Mouse (Mus musculus): Measurements from ENCODE around the gene Eif4a1. TPM values are rescaled to one million over a fixed set of nuclear protein-coding genes. Genes with fewer than 3 reads are reported as not detected.

Eif4a1 gene
- total and polyA plus RNA-seq, 3 experiments: 1,622 to 2,161 (median 1,728) TPM

- Histone ChIP-seq H3K27ac (ENCODE audit: insufficient read depth, low read depth) (peak within 1 kb of the TSS; percentile 73), H3K9ac (ENCODE audit: insufficient read depth, low read depth) (peak within 1 kb of the TSS; percentile 94), H3K4me1 (ENCODE audit: control insufficient read depth in 1 of 2, insufficient read depth in 2 of 2) (peaks cover 0 to 50% of the 10 kb centered on the region in 2 experiments; a peak in 2 of 4 replicates), H3K4me2 (ENCODE audit: insufficient read depth, low read depth, poor library complexity, severe bottlenecking) (peak within 1 kb of the TSS; percentile 89), H3K4me3 (replicated peaks in 1 of 3; ENCODE audit: low read depth in 2 of 3, low read length in 2 of 3, poor library complexity in 1 of 3) (peak within 1 kb of the TSS; percentile 90 to 95 (median 90)), H3K79me2 (replicated peaks; ENCODE audit: control insufficient read depth, extremely low read depth, insufficient read depth, poor library complexity, severe bottlenecking) (peaks cover 44% of the 10 kb centered on the region), H3K27me3 (replicated peaks) (no peaks in the 10 kb centered on the region), H3K9me3 (replicated peaks; ENCODE audit: low read length) (no peaks in the 10 kb centered on the region), H3K36me3 (replicated peaks in 1 of 2; ENCODE audit: control insufficient read depth in 1 of 2, insufficient read depth in 1 of 2, low read length in 1 of 2) (peaks cover 1 to 15% of the 10 kb centered on the region in 2 experiments)
- TF ChIP-seq MAZ (IDR thresholded peaks at IDR 0.05; ENCODE audit: low read depth, low read length) (no peak; the same call in 1 of the 2 replicates), IRF4 (IDR thresholded peaks at IDR 0.05; ENCODE audit: low read depth, low read length) (peak; percentile 47), BHLHE40 (IDR thresholded peaks at IDR 0.05; ENCODE audit: low read depth, low read length) (peak; percentile 71; the same call in 1 of the 2 replicates), POLR2AphosphoS2 (IDR thresholded peaks at IDR 0.05; ENCODE audit: low read depth, low read length) (0 out of 2 replicates have a peak, but pooled peaks have one; percentile 40), ZKSCAN1 (IDR thresholded peaks at IDR 0.05; ENCODE audit: borderline replicate concordance, low read depth, low read length) (no peak), UBTF (IDR thresholded peaks at IDR 0.05; ENCODE audit: low read depth, low read length) (no peak), CHD2 (IDR thresholded peaks at IDR 0.05; ENCODE audit: low read length) (no peak), JUND (conservative IDR thresholded peaks at IDR 0.05; ENCODE audit: low read depth, low read length) (no peak), POLR2A (IDR thresholded peaks at IDR 0.05; ENCODE audit: low read depth, low read length) (peak; percentile 71), NRF1 (IDR thresholded peaks at IDR 0.05; ENCODE audit: low read depth, low read length) (peak; percentile 86), ZC3H11A (IDR thresholded peaks at IDR 0.05; ENCODE audit: low read depth, low read length) (no peak), ZNF384 (IDR thresholded peaks at IDR 0.05; ENCODE audit: low read depth, low read length) (peak; percentile 98), NELFE (IDR thresholded peaks at IDR 0.05; ENCODE audit: low read depth, low read length) (peak; percentile 77), MAX (IDR thresholded peaks at IDR 0.05; ENCODE audit: low read length) (peak; percentile 74; the same call in 1 of the 2 replicates), ELF1 (IDR thresholded peaks at IDR 0.05; ENCODE audit: low read depth, low read length) (peak; percentile 95), JUN (IDR thresholded peaks at IDR 0.05; ENCODE audit: insufficient read depth, low read depth, low read length) (no peak), MAFK (IDR thresholded peaks at IDR 0.05; ENCODE audit: insufficient replicate concordance, low read length) (no peak), RCOR1 (conservative IDR thresholded peaks at IDR 0.05; ENCODE audit: low read depth, low read length) (no peak; the same call in 1 of the 2 replicates), MYC (IDR thresholded peaks at IDR 0.05; ENCODE audit: low read depth, low read length) (peak; percentile 23; the same call in 1 of the 2 replicates), SMC3 (IDR thresholded peaks at IDR 0.05; ENCODE audit: low read depth, low read length) (no peak; the same call in 1 of the 2 replicates), SIN3A (IDR thresholded peaks at IDR 0.05; ENCODE audit: low read length) (no peak; the same call in none of the 2 replicates), TCF12 (IDR thresholded peaks at IDR 0.05; ENCODE audit: low read depth, low read length) (peak; percentile 67; the same call in 1 of the 2 replicates), CHD1 (IDR thresholded peaks at IDR 0.05; ENCODE audit: low read depth, low read length) (no peak), USF1 (IDR thresholded peaks at IDR 0.05; ENCODE audit: low read depth, low read length) (no peak), KAT2A (IDR thresholded peaks at IDR 0.05; ENCODE audit: insufficient replicate concordance, low read length) (peak; percentile 44; the same call in 1 of the 2 replicates), ZMIZ1 (IDR thresholded peaks at IDR 0.05; ENCODE audit: low read depth, low read length) (peak; percentile 66; the same call in 1 of the 2 replicates), TBP (conservative IDR thresholded peaks at IDR 0.05; ENCODE audit: low read depth, low read length) (peak; percentile 77), RAD21 (IDR thresholded peaks at IDR 0.05; ENCODE audit: low read depth, low read length) (no peak; the same call in none of the 2 replicates), MXI1 (IDR thresholded peaks at IDR 0.05; ENCODE audit: low read depth, low read length) (peak; percentile 49; the same call in 1 of the 2 replicates), USF2 (conservative IDR thresholded peaks at IDR 0.05; ENCODE audit: low read depth, low read length) (no peak), E2F4 (IDR thresholded peaks at IDR 0.05; ENCODE audit: insufficient replicate concordance, low read depth, low read length) (0 out of 2 replicates have a peak, but pooled peaks have one; percentile 74), ETS1 (conservative IDR thresholded peaks at IDR 0.05; ENCODE audit: low read depth, low read length) (peak; percentile 67), EP300 (IDR thresholded peaks at IDR 0.05; ENCODE audit: low read length) (no peak), MEF2A (IDR thresholded peaks at IDR 0.05; ENCODE audit: borderline replicate concordance, low read depth, low read length) (no peak; the same call in none of the 2 replicates), PAX5 (IDR thresholded peaks at IDR 0.05; ENCODE audit: low read length) (no peak), CTCF (conservative IDR thresholded peaks at IDR 0.05 in 1 of 2, IDR thresholded peaks at IDR 0.05 in 1 of 2; ENCODE audit: low read depth in 2 of 2, low read length in 2 of 2) (peak; percentile 12 to 91; a peak in 2 of 4 replicates), GABPA (IDR thresholded peaks at IDR 0.05; ENCODE audit: insufficient replicate concordance, low read depth, low read length) (no peak), HCFC1 (IDR thresholded peaks at IDR 0.05; ENCODE audit: low read depth, low read length) (peak; percentile 72)
- in situ Hi-C loops (cut with MboI; ENCODE audit: low pct_ligation_motif_present, low pct_unique_long_range_greater_than_20kb, low sequenced_read_pairs) (no loop called here), dilution Hi-C loops (cut with MboI; ENCODE audit: extremely low pct_ligation_motif_present, extremely low pct_unique_long_range_greater_than_20kb, low sequenced_read_pairs) (no loop called here)
- DNase-seq (ENCODE audit: extremely low read depth): peak; percentile 100
Observed at GRCm38 (mm10) chr11:69632284-69633089, 39.7 kb downstream of the Eif4a1 start, which contains the start of gene Fxr2. Gene Fxr2 (plus strand): TSS chr11:69632990.

Data from CH12.LX (cell line).